ENCODE assay signal across 8 mouse cellular contexts in genomic region chr6:47919646-47920446, GRCm38 (mm10). TPM values are rescaled to one million over a fixed set of nuclear protein-coding genes. Genes with fewer than 3 reads are reported as not detected.
DNase-seq lines count a peak whose midpoint lies in the region; ATAC-seq and TF ChIP-seq lines count a peak whose summit lies in the region.

No protein-coding gene starts in this region.

- in situ Hi-C loops in CH12.LX (cut with MboI; ENCODE audit: low pct_ligation_motif_present, low pct_unique_long_range_greater_than_20kb, low sequenced_read_pairs) = no loop called here

- dilution Hi-C loops in CH12.LX (cut with MboI; ENCODE audit: extremely low pct_ligation_motif_present, extremely low pct_unique_long_range_greater_than_20kb, low sequenced_read_pairs) = no loop called here

- peak overlapping the region; percentile 100 for H3K9ac ChIP-seq in CH12.LX (ENCODE audit: insufficient read depth, low read depth)
- peak overlapping the region; percentile 82 for H3K9ac ChIP-seq in forebrain, embryonic 16.5 days (replicated peaks; ENCODE audit: low read depth, low read length)

- no peak for TF ChIP-seq CTCF in CH12.LX (conservative IDR thresholded peaks at IDR 0.05 in 1 of 2, IDR thresholded peaks at IDR 0.05 in 1 of 2; ENCODE audit: low read depth in 2 of 2, low read length in 2 of 2)

- H3K4me2 ChIP-seq in CH12.LX (ENCODE audit: insufficient read depth, low read depth, poor library complexity, severe bottlenecking) = peak overlapping the region; percentile 85
- H3K4me2 ChIP-seq in forebrain, embryonic 16.5 days (ENCODE audit: low read length) = peak overlapping the region; percentile 54

- no peak for ATAC-seq in forebrain, embryonic 16.5 days

- H3K9me3 ChIP-seq in CH12.LX (replicated peaks; ENCODE audit: low read length) = no peaks in the 10 kb centered on the region
- H3K9me3 ChIP-seq in forebrain, embryonic 16.5 days (ENCODE audit: control insufficient read depth, low read length) = no peaks in the 10 kb centered on the region

- peak; percentile 17 for DNase-seq in cerebellum, adult 9-11 months
- DNase-seq in cerebellum, adult 8-10 months = no peak
- no peak for DNase-seq in CH12.LX (ENCODE audit: extremely low read depth)
- no peak for DNase-seq in right cerebral cortex, postnatal 36 days (ENCODE audit: low spot score in 2 of 2)
- DNase-seq in frontal cortex, postnatal 36 days (ENCODE audit: low spot score in 2 of 2) = no peak
- DNase-seq in urinary bladder, adult 18-20 months (ENCODE audit: low spot score in 2 of 2) = no peak

- TF ChIP-seq POLR2A in CH12.LX (IDR thresholded peaks at IDR 0.05; ENCODE audit: low read depth, low read length) = no peak

- H3K27ac ChIP-seq in CH12.LX (ENCODE audit: insufficient read depth, low read depth) = peak overlapping the region; percentile 97; the same call in 1 of the 2 replicates
- H3K27ac ChIP-seq in forebrain, embryonic 16.5 days (ENCODE audit: low read length) = peak overlapping the region; percentile 96
- peak overlapping the region; percentile 76; the same call in 1 of the 2 replicates for H3K27ac ChIP-seq in macrophage

- peak overlapping the region; percentile 74 to 100 (median 88) for H3K4me3 ChIP-seq in CH12.LX (replicated peaks in 1 of 3; ENCODE audit: low read depth in 2 of 3, low read length in 2 of 3, poor library complexity in 1 of 3)
- peak overlapping the region; percentile 81 for H3K4me3 ChIP-seq in forebrain, embryonic 16.5 days (replicated peaks; ENCODE audit: low read length)
- peak overlapping the region; percentile 96 for H3K4me3 ChIP-seq in macrophage (ENCODE audit: inconsistent target)

- H3K36me3 ChIP-seq in CH12.LX (replicated peaks in 1 of 2; ENCODE audit: control insufficient read depth in 1 of 2, insufficient read depth in 1 of 2, low read length in 1 of 2) (no peaks in the 10 kb centered on the region), macrophage (ENCODE audit: inconsistent target) (no peaks in the 10 kb centered on the region)
- no peaks in the 10 kb centered on the region for H3K36me3 ChIP-seq in forebrain, embryonic 16.5 days (ENCODE audit: control insufficient read depth, insufficient read depth)

- 24% methylated on average over 11 of the region's 11 CpGs for WGBS in forebrain, embryonic 16.5 days
- 31% methylated on average over 11 of the region's 11 CpGs for WGBS in macrophage (ENCODE audit: missing documents)

- H3K79me2 ChIP-seq in CH12.LX (replicated peaks; ENCODE audit: control insufficient read depth, extremely low read depth, insufficient read depth, poor library complexity, severe bottlenecking) = peaks cover 28% of the 10 kb centered on the region
- H3K79me2 ChIP-seq in macrophage (ENCODE audit: inconsistent target) = peaks cover 41% of the 10 kb centered on the region

- H3K27me3 ChIP-seq in CH12.LX (replicated peaks) = no peaks in the 10 kb centered on the region
- no peaks in the 10 kb centered on the region for H3K27me3 ChIP-seq in forebrain, embryonic 16.5 days (replicated peaks; ENCODE audit: control insufficient read depth, insufficient read depth, low read length)

- peaks cover 3 to 30% of the 10 kb centered on the region in 2 experiments; a peak in 3 of 4 replicates for H3K4me1 ChIP-seq in CH12.LX (ENCODE audit: control insufficient read depth in 1 of 2, insufficient read depth in 2 of 2)
- H3K4me1 ChIP-seq in forebrain, embryonic 16.5 days (replicated peaks; ENCODE audit: control insufficient read depth, insufficient read depth, low read length) = peaks cover 12% of the 10 kb centered on the region

- TF ChIP-seq EP300 in CH12.LX (IDR thresholded peaks at IDR 0.05; ENCODE audit: low read length) = no peak

- no peak for TF ChIP-seq RAD21 in CH12.LX (IDR thresholded peaks at IDR 0.05; ENCODE audit: low read depth, low read length)

TF ChIP-seq in CH12.LX, 34 proteins besides CTCF, POLR2A, EP300 and RAD21:
- TF ChIP-seq SIN3A (IDR thresholded peaks at IDR 0.05; ENCODE audit: low read length) = no peak
- peak; percentile 43 for TF ChIP-seq TBP (conservative IDR thresholded peaks at IDR 0.05; ENCODE audit: low read depth, low read length)

RNA-seq across cellular contexts. Expression of gene Zfp212, which starts 0.4 kb away (rescaled TPM):
- 5.1 and 5.2 TPM in 2 replicates for total RNA-seq in CH12.LX (2012; rRNA removed)
- 6.3 TPM in 2 replicates for total RNA-seq in CH12.LX (2014; rRNA removed)
- polyA plus RNA-seq in CH12.LX (2012; ENCODE audit: insufficient read length, low read depth) = 12.1 and 12.3 TPM in 2 replicates
- 21.0 and 22.1 TPM in 2 replicates for polyA plus RNA-seq in forebrain, embryonic 16.5 days (2015; fragmentation: Nextera tagmentation; extraction: Ambion mirVana)
- 10 to 100 TPM in 18 of 26 experiments, 1 to 10 TPM in 8; 3.4 to 20.2 (median 13.9) TPM for total RNA-seq in macrophage (2018; cell fraction: chromatin; rRNA removed)
- 10 to 100 TPM in 1 of 26 experiments, 1 to 10 TPM in 25; 3.5 to 11.1 (median 7.1) TPM for total RNA-seq in macrophage (2018; cell fraction: cytosol; rRNA removed)
- total RNA-seq in macrophage (2018; cell fraction: nucleus; rRNA removed) = 10 to 100 TPM in 15 of 26 experiments, 1 to 10 TPM in 11; 6.6 to 18.5 (median 10.6) TPM
- 5.3 to 8.4 TPM (median 5.9 TPM) in 3 replicates for polyA plus RNA-seq in macrophage (2018)

RNA-seq across cellular contexts. Expression of gene Zfp956, which starts 33.3 kb away (rescaled TPM):
- total RNA-seq in CH12.LX (2012; rRNA removed) = 10.5 and 11.5 TPM in 2 replicates
- 7.8 and 9.0 TPM in 2 replicates for total RNA-seq in CH12.LX (2014; rRNA removed)
- 7.9 and 9.2 TPM in 2 replicates for polyA plus RNA-seq in CH12.LX (2012; ENCODE audit: insufficient read length, low read depth)
- polyA plus RNA-seq in forebrain, embryonic 16.5 days (2015; fragmentation: Nextera tagmentation; extraction: Ambion mirVana) = 23.2 and 24.6 TPM in 2 replicates
- 10 to 100 TPM in 14 of 26 experiments, 1 to 10 TPM in 12; 4.3 to 27.9 (median 12.4) TPM for total RNA-seq in macrophage (2018; cell fraction: chromatin; rRNA removed)
- 1 to 10 TPM in 18 of 26 experiments, under 1 TPM in 8; 0.25 to 2.9 (median 1.7) TPM for total RNA-seq in macrophage (2018; cell fraction: cytosol; rRNA removed)
- total RNA-seq in macrophage (2018; cell fraction: nucleus; rRNA removed) = 10 to 100 TPM in 4 of 26 experiments, 1 to 10 TPM in 22; 2.5 to 13.7 (median 6.6) TPM
- 1.4 to 2.5 TPM (median 2.1 TPM) in 3 replicates for polyA plus RNA-seq in macrophage (2018)

RNA-seq across cellular contexts. Expression of gene Zfp282, which starts 42.8 kb away (rescaled TPM):
- total RNA-seq in CH12.LX (2012; rRNA removed) (15.0 and 16.2 TPM in 2 replicates), CH12.LX (2014; rRNA removed) (10.9 and 12.0 TPM in 2 replicates)
- polyA plus RNA-seq in CH12.LX (2012; ENCODE audit: insufficient read length, low read depth) (14.7 and 15.5 TPM in 2 replicates), macrophage (2018) (5.5 to 7.3 TPM (median 6.7 TPM) in 3 replicates)
- 25.6 and 26.3 TPM in 2 replicates for polyA plus RNA-seq in forebrain, embryonic 16.5 days (2015; fragmentation: Nextera tagmentation; extraction: Ambion mirVana)
- total RNA-seq in macrophage (2018; cell fraction: chromatin; rRNA removed) = 10 to 100 TPM in 20 of 26 experiments, 1 to 10 TPM in 6; 5.7 to 45.6 (median 21.2) TPM
- 10 to 100 TPM in 1 of 26 experiments, 1 to 10 TPM in 25; 1.9 to 10.4 (median 7.0) TPM for total RNA-seq in macrophage (2018; cell fraction: cytosol; rRNA removed)
- total RNA-seq in macrophage (2018; cell fraction: nucleus; rRNA removed) = 10 to 100 TPM in 15 of 26 experiments, 1 to 10 TPM in 11; 4.3 to 26.4 (median 11.0) TPM
